Mouse (Mus musculus): Measurements from ENCODE around the gene Rpgrip1l.
A peak's percentile ranks its signal among the peaks of the same experiment; 100 is the strongest.

Rpgrip1l gene

GRCm38 (mm10) chr8:91205897-91206296 lies 107.2 kb downstream of the Rpgrip1l start:
- DNase-seq (ENCODE audit: low spot score in 2 of 2), result no peak

- no peak for DNase-seq (ENCODE audit: low spot score in 2 of 2)
These were observed 111.9 kb downstream of the Rpgrip1l start for GRCm38 (mm10) chr8:91201184-91201583.

GRCm38 (mm10) chr8:91199876-91200275 lies 113.2 kb downstream of the Rpgrip1l start, which contains the start of gene Aktip:
Aktip (minus strand) TSS chr8:91199976.
- DNase-seq (ENCODE audit: low spot score in 2 of 2), result no peak

- no peak for DNase-seq (ENCODE audit: low spot score in 2 of 2)
These were observed 115.0 kb downstream of the Rpgrip1l start for GRCm38 (mm10) chr8:91198036-91198435.

GRCm38 (mm10) chr8:91197233-91197632 lies 115.8 kb downstream of the Rpgrip1l start:
- DNase-seq (ENCODE audit: low spot score in 2 of 2), result no peak

GRCm38 (mm10) chr8:91196661-91197060 lies 116.4 kb downstream of the Rpgrip1l start:
- DNase-seq (ENCODE audit: low spot score in 2 of 2), result no peak

GRCm38 (mm10) chr8:91194081-91194480 lies 119.0 kb downstream of the Rpgrip1l start:
- DNase-seq (ENCODE audit: low spot score in 2 of 2), result no peak

GRCm38 (mm10) chr8:91192941-91193340 lies 120.1 kb downstream of the Rpgrip1l start:
- no peak for DNase-seq (ENCODE audit: low spot score in 2 of 2)

GRCm38 (mm10) chr8:91190816-91191340 lies 122.2 kb downstream of the Rpgrip1l start:
- DNase-seq (ENCODE audit: low spot score in 2 of 2), result peak in 1 of 2 experiments; percentile 12

GRCm38 (mm10) chr8:91188152-91188551 lies 124.9 kb downstream of the Rpgrip1l start:
- no peak for DNase-seq (ENCODE audit: low spot score in 2 of 2)

- DNase-seq (ENCODE audit: low spot score in 2 of 2), result no peak
These were observed 126.7 kb downstream of the Rpgrip1l start for GRCm38 (mm10) chr8:91186372-91186771.

GRCm38 (mm10) chr8:91177708-91178107 lies 135.4 kb downstream of the Rpgrip1l start:
- no peak for DNase-seq (ENCODE audit: low spot score in 2 of 2)

- DNase-seq (ENCODE audit: low spot score in 2 of 2), result no peak
These were observed 136.9 kb downstream of the Rpgrip1l start for GRCm38 (mm10) chr8:91176176-91176575.

GRCm38 (mm10) chr8:91171605-91172004 lies 141.5 kb downstream of the Rpgrip1l start:
- no peak for DNase-seq (ENCODE audit: low spot score in 2 of 2)

GRCm38 (mm10) chr8:91170914-91171313 lies 142.1 kb downstream of the Rpgrip1l start:
- DNase-seq (ENCODE audit: low spot score in 2 of 2), result no peak

GRCm38 (mm10) chr8:91170152-91170551 lies 142.9 kb downstream of the Rpgrip1l start:
- DNase-seq (ENCODE audit: low spot score in 2 of 2), result no peak

Data from spleen, postnatal 14 days (tissue).